Mouse (Mus musculus): Measurements from ENCODE around the gene Lrwd1.

DNA sequence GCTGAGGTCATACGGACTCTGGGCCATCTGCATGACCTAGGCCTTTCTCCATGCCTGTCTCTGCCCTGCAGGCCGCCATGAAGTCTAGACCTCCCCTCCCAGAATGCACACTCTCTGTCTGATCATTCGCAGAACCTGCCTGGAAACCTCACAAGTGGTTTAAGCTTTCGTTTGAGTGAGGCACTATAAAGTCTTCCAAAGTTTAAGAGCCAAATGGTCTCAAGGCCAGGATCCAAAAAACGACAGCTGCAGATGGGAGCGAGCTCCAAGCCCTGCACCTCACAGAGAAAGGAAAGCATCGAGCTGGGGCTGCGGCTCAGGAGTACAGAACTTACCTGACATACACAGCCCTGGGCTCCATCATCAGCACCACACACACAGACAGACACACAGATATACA lies 16.5 kb upstream of the Lrwd1 start:
- TF ChIP-seq CTCF (IDR thresholded peaks at IDR 0.05; ENCODE audit: low read depth, low read length) (no peak), POLR2A (IDR thresholded peaks at IDR 0.05; ENCODE audit: borderline replicate concordance, low read depth, low read length) (no peak)

Measured in bone marrow macrophage, adult 2 months (primary cell).